Mouse (Mus musculus) CH12.LX (cell line): ENCODE results near the gene Psmf1.

Experiments used
- CHD2 ChIP-seq: IDR thresholded peaks from 2 replicates; pipeline ENCODE4 v1.6.1; 2011; ENCODE audit warnings: low read length, improper control_type of control experiment
- CTCF ChIP-seq, 2 experiments: IDR thresholded peaks in 1 of 2; conservative IDR thresholded peaks in 1 of 2; 2 replicates each; pipeline ENCODE4 v1.5.1; 2011 to 2012; ENCODE audit warnings: low read depth in 2 of 2, low read length in 2 of 2, improper control_type of control experiment in 1 of 2, inconsistent platforms in 1 of 2, mild to moderate bottlenecking in 1 of 2, moderate library complexity in 1 of 2
- MAFK ChIP-seq: IDR thresholded peaks from 2 replicates; pipeline ENCODE4 v1.6.1; 2011; ENCODE audit warnings: low read length, improper control_type of control experiment; ENCODE audit not compliant: insufficient replicate concordance
- MYC ChIP-seq: IDR thresholded peaks from 2 replicates; pipeline ENCODE4 v1.6.1; 2011; ENCODE audit warnings: low read depth, mild to moderate bottlenecking, improper control_type of control experiment, low read length
- NRF1 ChIP-seq: IDR thresholded peaks from 2 replicates; pipeline ENCODE4 v1.6.1; 2014; ENCODE audit warnings: low read depth, mild to moderate bottlenecking, inconsistent platforms, low read length, improper control_type of control experiment, moderate library complexity
- POLR2A ChIP-seq: IDR thresholded peaks from 2 replicates; pipeline ENCODE4 v1.6.1; 2011; ENCODE audit warnings: low read depth, mild to moderate bottlenecking, improper control_type of control experiment, low read length
- POLR2AphosphoS2 ChIP-seq: IDR thresholded peaks from 2 replicates; pipeline ENCODE4 v1.6.1; 2011; ENCODE audit warnings: low read depth, low read length, improper control_type of control experiment
- RAD21 ChIP-seq: IDR thresholded peaks from 2 replicates; pipeline ENCODE4 v1.6.1; 2011; ENCODE audit warnings: low read depth, mild to moderate bottlenecking, low read length, improper control_type of control experiment, moderate library complexity
- SMC3 ChIP-seq: IDR thresholded peaks from 2 replicates; pipeline ENCODE4 v1.6.1; 2011; ENCODE audit warnings: low read depth, low read length, improper control_type of control experiment

DNA sequence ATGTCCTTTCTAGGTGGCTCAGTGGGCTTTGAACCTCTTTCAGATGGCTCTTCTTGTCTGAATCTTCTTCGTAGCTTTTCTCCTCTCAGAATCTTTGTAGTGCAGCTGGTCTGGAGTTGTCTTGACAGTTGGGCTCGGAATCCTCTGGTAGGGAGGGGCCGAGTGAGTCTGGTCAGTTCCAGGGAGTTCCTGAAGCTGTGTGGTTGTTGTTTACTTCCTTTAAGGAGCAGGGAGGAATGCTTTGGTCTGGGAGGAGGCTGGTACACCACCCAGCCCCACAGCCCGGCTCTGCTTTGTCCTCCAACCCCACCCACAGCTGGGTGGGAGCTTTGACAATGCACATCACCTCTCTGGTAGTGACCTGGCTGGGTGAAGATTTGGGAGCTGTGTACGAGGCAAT is 7.3 kb upstream of the Psmf1 start:
- TF ChIP-seq POLR2A, result no peak
- no peak for TF ChIP-seq POLR2AphosphoS2
- TF ChIP-seq SMC3, result no peak
- no peak for TF ChIP-seq CTCF (conservative IDR thresholded peaks at IDR 0.05 in 1 of 2, IDR thresholded peaks at IDR 0.05 in 1 of 2; ENCODE audit: low read depth in 2 of 2, low read length in 2 of 2)
- no peak for TF ChIP-seq MAFK
- TF ChIP-seq MYC, result no peak
- no peak for TF ChIP-seq RAD21
- TF ChIP-seq CHD2, result no peak
- TF ChIP-seq NRF1, result no peak
